Mouse (Mus musculus) megakaryocyte-erythroid progenitor cell, adult 5-6 weeks (primary cell): ENCODE data around the gene Rft1. TPM values are rescaled to one million over a fixed set of nuclear protein-coding genes. Genes with fewer than 3 reads are reported as not detected.

Experiments
- ATAC-seq: replicated peaks from 2 replicates; pipeline ENCODE4 v1.8.0; 2016; ENCODE audit warnings: mild to moderate bottlenecking, inconsistent platforms; ENCODE audit not compliant: severe bottlenecking, poor library complexity, low FRiP score, low TSS enrichment
- total RNA-seq, 2 experiments: library from RNA; stranded (forward) in 1 of 2; stranded (reverse) in 1 of 2; fragments of 200-1000, 215-1000 nt in 1 of 2; fragments of >200 nt in 1 of 2; fragmentation: Nextera tagmentation in 1 of 2; gene quantifications; 2 replicates each; pipeline ENCODE4 v1.2.3; 2014 to 2017

The Rft1 gene
- total RNA-seq, 2 experiments from 2014 or later, result 7.6 to 23.5 TPM

DNA sequence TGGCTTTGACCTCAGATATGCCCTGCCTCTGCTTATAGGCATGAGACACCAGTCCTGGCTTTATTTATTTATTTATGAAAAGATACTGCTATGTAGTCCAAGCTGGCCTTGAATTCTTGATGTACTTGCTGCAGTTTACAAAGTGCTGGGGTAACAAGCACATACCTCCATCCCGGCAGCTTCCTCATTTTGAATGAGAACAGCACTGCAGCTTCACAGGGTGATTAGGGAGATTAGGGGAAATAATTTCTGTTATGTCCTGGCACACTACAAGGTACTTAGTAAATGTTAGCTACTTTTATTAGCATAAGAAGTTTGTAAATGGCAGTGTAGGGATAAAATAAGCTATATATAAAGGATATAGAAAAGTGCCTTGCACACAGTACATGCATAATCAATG, 1.4 kb downstream of the Rft1 start:
- no peak for ATAC-seq

DNA sequence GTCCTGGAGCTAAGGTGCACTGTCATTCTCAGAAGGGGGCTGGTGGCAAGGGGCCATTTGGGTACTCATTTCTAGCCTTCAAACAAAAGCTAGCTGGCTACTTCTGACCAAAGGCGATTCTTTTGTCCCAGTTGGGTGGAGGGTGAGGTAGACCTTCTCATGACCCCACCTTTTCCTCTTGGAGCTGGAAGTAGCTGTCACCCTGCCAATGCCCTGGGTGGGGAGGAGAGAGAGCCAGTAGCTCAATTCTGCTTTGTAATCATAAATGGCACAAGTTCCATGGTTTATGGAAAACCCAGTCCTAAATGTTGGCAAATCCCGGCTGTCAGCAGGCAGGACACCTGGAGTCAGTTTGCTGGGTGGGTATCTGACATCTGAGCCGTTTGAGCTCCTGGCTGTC, 11.9 kb downstream of the Rft1 start:
- ATAC-seq, result no peak

DNA sequence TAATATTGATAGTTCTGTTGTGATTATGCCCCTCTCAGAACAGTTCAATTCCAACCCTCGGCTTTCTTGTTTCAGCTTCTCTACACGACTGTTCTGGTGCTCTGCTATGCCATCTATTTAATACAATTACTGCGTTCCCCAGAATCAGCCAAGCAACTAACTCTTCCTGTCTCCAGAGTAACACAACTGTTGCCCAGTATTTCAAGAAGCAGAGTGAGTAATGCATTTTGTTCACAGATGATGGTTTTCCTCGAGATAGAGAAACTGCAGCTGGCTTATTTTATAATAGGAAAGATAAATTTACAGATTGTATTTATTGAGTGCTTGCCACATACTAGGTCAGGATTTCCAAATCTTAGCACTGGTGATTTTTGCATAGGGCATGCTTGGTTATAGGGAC, 12.4 kb downstream of the Rft1 start:
- ATAC-seq, result no peak

DNA sequence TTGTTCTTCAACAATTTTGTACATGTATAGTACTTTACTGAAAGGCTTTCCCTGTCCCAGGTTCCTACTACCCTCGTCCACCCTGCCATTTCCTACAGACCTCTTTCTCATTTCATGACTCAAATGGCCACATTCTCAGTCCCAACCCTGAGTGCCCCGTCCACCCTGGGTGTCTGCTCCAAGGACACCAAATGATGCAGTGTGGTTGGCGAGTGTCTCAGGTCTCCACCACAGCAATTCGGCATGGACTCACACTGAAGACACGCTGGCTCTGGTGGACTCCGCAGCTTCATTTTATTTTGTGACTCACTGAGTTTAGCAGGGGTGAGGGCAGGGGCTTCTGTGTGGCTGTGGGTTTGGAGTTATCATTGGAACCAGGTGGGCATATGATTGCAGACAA, 16.0 kb downstream of the Rft1 start:
- ATAC-seq, result no peak

DNA sequence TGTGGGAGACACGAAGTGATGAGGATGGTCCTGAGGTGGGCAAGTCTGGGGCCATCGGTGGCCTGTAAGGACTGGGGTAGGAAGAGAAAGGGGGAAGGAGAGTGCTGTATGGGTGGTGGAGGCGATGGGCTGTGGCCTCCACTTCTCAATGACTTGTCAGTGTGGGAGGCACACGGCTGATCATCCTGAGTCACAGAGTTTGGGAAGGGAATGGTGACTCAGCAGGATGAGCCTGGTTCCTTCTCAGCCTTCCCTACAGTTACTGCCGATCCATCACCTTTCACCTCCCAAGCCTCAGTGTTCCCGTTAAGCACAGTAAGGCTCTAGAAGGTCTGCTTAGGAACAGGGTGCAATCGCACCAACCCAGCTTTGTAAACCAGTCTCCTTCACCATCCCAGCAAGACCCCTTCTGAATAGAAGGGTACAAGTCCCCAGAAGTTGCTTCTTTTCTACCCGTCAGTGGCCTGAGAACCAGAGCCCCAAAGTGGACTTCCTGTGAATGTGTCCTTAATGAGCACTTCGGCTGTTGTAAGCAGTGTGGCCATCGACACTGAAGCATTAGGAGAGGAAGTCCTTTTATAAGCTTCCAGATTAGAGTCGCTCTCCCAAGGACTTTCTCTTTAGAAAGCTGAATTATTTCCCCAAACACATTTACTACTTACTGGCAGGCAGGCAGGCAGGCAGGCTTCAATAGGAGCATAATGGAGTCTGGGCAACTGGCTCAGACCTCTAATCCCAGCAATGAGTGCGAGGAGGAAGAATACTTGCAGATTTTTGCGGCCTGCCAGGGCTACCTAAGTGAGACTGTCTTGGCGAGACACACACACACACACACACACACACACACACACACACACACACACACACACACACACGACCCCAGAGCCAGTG, 17.2 kb downstream of the Rft1 start:
- ATAC-seq, result no peak

DNA sequence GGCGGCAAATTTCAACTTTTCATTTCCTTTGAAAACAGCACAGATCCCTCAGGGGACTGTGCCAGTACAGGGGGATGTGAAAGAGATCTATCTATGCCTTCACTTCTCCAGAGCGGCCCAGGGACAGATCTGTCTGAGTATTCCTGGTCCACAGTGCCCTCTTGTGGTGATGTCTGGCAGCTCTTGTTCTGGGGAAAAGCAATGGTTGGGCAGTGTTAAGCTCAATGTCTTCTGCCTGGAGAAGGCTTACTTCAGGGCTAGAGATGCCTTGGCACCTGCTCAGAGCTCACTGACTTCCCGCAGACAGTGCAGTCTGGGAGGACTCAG, 17.8 kb downstream of the Rft1 start:
- ATAC-seq, result peak; percentile 77

DNA sequence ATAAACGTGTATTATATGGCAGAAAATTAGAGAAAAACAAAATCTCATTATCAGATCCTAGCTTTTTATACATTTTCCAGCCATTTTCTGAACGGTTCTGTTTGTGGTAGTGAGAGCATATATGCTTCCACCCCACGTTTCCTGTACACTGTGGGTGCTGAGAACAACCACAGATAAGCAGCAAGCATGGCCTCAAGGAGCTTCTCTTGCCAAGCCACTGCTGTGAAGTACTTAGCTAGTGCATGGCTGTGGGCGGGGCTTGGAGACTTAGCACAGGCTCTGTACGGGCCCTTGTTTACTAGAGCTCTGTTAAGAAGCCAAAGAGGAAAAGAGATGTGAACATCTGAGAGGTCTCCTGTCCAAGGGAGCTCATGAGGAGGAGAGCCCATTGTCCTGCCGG, 20.8 kb downstream of the Rft1 start:
- ATAC-seq, result peak; percentile 96

DNA sequence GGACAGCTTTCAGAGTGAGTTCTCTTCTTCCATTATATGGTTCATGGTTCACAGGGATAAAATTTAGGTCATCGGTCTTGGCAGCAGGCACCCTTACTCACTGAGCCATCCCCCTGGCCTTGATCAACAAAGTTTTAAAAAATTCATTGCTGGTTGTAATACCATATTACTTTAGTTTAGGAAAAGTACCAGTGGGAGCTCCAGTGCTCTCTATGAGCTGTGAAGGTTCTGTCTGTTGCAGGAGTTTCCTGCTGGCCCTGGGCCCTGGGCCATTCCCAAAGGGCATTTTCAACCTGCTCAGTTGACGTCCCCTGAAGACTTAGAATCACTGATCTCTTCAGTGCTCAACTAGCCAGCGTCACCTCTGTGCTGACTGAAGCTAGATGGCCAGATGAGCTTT, 28.0 kb downstream of the Rft1 start:
- ATAC-seq, result no peak

DNA sequence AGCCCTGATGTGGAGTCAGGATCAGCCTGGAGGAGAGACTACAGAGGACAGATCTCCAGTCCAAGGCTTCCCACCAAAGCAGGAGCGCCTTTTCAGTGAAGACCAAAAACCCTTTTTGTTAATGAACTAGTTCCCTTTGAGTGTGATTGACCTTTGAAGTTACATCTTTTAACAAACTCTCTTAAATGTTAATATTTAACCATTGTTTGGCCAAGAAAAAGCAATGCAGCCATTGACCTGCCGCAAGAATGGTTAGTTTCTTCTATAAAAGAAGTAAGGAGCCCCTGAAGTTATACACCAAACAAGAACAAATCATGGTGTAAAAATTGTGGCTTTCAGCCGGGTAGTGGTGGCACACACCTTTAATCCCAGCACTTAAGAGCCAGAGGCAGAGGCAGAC, 36.5 kb downstream of the Rft1 start:
- ATAC-seq, result no peak

DNA sequence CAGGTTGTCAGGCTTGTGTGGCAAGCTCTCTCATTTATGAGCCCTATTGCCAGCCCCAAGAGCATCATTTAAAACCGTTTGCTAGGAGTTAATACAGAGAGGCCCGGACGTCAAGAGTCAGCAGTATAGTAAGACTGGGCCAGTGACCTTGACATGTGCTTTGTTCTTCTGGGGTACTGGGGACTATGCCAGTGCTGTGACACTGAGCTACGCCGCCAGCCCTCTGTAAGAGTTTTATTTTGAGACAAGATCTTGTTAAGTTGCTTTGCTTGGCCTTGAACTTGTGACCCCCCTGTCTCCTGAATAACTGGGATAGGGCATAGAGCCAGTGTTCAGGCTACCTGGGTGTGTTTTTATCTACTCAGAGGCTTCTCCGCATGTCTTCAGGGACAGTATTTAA, 38.3 kb downstream of the Rft1 start:
- no peak for ATAC-seq

DNA sequence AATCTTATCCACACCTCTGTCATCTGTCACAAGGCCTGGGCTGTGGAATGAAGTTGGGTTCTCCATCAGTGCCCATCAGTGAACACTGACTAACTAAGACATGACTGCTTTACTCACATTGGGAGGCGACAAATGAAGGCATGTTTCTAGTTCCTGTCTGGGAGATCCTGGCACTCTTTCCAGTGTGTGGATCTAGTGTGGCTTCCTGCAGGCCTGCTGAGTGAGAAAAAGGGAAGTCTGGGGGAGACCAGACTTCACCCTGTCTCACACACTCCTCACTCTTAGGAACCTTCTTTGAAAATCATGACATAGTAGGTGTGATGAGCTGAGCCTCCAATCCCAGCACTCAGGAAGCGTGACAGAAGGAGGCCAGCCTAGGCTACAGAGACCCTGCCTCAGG, 40.6 kb downstream of the Rft1 start:
- no peak for ATAC-seq

DNA sequence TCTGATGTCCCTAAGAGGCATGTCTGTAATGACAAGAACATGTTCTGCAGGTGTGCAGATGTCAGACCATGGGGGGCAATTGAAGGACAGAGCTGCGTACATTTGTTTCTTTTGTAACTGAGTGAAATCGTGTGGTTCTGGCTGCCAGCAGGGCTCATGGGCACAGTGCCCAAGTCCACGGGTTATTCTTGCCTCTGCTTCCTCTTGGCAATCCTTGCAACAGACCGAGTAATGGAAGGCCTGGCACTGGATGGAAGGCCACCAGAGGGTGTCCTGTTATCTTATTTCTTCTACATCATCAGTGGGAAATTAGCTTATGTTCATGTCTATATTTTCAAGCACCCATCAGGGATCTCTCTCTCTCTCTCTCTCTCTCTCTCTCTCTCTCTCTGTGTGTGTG, 41.4 kb downstream of the Rft1 start:
- ATAC-seq, result peak; percentile 45

DNA sequence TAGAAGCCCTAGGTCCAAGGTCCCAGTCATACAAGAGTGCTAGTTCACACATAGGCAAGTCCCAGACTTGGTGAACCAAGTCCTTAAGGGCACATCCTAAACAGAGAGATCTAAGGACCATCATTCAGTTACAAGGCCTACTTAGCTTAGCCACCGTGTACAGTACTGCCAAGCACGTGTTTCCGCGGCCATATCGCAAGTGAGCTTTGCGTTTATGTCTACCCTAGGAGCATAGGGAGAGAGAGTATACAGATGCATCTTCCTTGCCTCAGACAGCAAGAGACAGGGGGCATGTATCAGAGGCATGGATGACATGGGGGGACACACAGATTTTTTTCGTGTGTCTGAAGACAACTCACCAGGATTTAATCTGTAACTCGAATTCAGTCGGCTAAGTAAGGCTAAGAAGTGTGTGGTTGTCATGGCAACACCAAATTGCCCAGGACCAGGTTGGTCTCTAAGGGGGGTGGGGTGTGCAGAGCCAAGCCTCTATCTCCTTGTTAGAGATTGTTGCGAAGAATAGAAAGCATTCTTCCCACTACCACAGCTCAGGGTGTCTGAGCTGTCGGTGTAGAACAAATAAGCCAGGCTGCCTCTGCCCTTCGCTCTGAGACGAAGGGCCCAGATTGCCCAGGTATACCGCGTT, 43.4 kb downstream of the Rft1 start:
- no peak for ATAC-seq

DNA sequence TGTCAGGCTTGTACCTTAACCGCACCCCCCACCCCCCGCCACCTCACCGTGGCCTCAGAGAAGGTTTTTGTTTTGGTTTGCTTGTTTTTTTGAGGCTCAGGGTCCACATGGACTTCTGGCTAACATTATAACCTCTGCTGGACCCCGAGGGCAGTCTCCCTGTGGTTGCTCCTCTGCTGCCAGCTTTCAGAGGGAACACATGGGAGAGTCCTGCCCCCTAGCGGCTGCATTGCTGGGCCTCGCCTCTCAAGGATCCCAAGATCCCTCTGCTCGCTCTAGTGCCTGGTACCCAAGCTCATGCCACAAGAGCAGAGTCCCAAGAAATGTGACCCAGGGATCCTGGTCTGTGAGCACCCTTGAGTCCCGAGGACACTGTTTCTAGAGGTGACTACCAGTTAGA, 45.5 kb downstream of the Rft1 start:
- ATAC-seq, result peak; percentile 64; the same call in 1 of the 2 replicates

DNA sequence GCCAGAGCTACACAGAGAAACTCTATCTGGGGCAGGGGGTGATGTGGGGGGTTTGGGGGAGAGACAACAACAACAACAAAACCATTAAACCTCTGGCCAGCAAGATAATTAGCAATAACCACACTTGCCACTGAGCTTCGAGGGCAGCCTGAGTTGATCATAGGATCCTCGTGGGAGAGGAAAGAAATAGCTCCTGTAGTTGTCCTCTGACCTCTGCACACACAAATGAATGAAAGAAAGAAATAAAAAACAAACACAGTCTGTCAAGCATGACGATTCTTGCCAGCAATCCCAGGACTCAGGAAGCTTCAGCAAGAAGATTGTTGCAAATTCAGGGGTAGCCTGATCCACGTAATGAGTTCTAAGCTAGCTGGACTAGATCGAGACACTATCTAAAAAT, 48.4 kb downstream of the Rft1 start:
- no peak for ATAC-seq

DNA sequence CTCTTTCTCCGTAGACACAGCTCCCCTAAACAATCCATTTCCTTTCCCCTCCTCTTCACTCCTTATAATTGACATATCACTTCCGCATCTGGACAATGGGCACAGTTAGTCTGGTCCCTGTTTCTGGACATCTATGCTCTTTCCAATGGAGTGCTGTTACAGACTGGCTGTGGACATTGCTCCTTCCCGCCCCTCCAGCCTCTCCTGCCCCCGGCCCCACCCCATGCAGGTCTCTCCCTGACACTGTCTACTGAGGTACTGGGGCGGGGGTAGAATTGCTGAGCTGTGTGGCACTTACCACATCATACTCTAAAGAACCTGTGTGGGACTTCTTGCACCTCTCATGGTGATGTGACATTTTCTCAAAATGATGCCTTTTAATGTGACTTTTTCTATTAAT, 48.9 kb downstream of the Rft1 start:
- ATAC-seq, result no peak

DNA sequence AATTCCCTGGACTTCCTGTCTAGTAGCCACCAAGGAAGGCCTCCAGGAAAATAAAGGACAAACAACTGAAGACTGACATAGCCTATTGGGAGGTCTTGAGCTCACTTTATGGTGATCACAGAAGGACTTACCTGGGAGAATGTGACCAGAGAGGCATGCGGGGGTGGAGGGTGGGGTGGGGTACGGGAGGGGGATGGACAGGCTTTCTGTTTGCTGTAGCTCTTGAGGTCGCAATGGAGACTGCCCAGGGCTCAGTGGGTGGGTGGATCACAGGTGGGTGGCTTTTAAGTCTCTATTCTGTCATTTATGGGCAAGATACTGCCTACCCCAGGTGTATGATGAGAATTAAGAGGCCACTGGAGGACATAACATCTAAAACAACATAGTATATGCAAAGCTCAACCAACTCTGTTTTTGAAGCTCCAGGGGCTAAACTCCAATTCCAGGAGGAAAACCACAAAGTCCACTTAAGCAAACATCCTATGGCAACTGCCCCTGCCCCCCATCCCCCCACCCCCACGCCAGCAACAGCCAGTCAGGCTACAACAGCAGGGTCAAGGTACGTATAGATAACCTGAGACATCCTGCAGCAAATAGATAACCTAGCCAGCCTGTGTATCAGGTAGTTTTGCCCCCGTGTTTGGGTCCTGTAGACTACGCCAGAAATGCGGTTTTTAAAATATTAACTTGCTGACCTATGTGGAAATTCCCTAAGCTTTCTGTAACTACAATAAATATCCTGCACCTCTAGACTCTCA, 50.1 kb downstream of the Rft1 start:
- 0 out of 2 replicates have a peak, but pooled peaks have one; percentile 18 for ATAC-seq

DNA sequence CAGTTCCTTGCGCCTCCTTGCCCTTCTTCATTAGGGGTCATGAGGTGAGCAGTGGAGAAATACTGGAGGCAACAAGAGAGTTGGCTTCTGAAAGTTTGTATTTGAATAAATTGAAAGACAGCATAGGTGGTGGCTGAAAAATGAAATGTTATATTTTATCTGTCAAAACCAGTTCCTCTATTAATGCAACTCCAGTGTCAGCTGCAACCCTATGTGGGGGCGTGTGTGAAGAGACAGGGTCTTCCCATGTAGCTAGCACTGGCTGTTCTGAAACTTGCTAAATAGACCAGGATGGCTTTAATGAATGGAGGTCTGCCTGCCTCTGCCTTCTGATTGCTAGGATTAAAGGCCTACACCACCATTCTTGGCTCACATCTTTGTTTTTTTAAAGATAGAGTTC, 57.7 kb downstream of the Rft1 start:
- ATAC-seq, result no peak

DNA sequence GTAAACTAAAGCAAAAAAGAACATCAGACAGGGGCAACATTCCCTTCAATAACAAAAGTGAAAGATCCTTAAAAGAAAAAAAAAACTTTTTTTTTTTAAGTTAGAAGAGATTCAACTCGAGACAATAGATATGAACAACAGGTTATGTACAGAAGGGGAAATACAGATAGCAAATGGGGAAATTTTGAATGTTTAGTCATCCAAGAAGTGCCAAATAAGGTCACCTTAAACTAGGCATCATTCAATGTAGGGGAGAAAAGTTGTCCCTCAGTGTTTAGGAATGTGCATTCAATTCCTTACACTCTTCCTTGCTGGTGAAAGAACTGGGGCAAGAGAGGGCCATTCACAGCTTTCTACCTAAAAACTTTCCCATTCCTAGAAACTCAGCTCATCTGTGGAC, 59.6 kb downstream of the Rft1 start:
- ATAC-seq, result no peak

DNA sequence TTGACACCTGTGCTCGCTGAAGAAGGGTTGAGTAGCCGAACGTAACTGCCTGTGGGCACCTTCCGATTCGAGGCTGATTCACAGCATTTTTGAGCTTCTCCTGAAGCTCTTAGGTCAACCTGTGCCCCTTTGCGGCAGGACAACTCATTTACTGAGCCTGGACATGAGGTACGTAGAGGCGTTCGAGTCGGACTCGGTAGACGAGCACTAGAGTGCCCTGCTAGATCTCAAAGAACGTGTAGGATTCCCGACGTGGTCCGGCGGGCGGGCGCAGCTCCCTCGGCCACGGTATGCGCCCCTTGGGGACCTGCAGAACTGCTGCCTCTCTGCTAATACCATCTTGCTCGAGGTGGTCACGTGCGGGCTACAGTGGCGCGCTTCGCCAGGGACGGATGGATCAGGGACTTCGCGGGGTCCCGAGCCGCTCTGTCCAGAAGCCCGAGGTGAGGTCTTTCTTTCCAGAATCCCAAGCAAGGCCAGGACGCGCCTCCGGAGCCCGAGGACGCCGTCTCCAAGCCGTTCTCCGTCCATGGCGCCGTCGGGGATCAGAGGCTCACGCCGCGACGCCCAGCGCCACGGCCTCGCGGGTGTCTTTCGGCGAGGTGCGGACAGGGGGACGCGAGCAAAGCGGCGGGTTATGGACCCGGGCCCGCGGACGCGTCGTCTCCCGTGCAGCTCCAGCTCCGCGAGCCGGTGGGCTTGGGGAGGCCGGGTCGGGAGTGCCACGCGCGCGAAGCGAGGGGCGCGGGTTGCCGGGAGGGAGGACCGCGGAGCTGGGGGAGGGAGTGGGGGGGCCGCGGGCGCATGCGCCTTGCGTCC, 60.8 kb downstream of the Rft1 start, which contains the start of gene Sfmbt1:
TSS of gene Sfmbt1 (plus strand) at position 51 of the 819 bp plus-strand sequence.
- peak; percentile 56 for ATAC-seq
